Mouse (Mus musculus): Measurements from ENCODE around the gene Taf1b.

Taf1b gene

DNA sequence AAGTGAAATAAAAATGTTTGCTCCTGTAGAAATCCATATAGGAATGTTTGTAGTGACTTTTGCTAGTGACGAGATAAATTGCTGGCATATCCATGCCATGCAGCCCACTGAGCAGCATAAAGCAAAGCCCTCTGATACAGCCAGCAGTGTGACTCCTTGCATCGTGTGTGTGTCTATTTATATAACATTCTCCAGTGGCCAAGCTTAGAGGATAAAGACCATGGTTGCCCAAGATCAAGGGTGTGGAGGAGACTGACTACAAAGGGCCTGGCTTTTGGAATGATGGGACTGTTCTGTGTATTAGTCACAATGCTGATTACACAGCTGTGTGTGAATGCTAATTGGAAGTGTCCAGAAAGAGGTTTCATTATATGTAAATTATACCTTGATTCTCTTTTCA, 54.4 kb downstream of the Taf1b start:
- no peak for DNase-seq (ENCODE audit: low read depth, low spot score)

GRCm38 (mm10) chr12:24555976-24556375, 57.8 kb downstream of the Taf1b start:
- DNase-seq (ENCODE audit: low read depth, low spot score): no peak

DNA sequence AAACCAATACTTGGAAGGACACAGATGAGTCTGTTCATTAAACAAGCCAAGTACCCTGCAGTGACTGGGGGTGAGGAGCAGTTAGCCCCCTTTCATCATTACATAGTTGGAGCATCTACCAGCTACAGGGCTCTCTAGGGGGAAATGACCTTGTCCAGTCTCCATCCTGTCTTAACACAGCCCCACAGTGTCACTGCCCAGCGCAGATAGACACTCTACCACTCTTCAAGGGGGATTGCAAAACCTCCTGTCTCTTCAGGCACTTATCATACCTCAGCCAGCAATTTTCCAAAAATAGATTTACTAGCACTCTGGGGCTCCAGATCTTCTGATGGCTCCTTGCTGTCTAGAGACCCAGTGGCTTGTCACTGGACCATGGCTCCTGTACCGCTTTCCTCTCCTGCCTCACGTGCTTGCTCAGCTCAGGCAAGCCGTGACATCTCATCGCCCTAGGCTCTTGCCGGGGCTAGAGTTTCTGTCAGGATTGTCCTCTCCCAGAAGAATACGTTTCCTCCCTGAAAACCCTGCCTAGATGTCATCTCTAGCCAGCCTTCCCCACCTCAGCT, 65.3 kb downstream of the Taf1b start:
- DNase-seq (ENCODE audit: low read depth, low spot score): no peak

DNA sequence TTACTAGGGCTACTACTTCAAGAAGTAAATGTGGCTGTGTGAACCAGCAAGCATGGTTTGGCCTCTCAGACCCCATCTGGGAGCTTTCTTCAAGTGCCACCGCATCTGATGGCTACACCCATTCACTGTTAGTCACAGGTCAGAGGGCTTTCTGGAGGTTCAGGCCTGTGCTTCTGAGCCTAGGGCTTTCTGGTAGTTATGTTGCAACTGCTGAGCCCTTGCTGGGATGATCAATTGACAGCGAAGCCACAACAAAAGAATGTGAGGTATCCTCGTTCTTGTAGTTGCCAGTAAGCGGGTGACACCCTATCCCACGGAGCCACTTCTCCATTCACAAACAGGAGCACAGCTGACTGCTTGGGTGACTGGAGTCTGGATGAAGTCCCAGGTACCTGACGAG, 67.2 kb downstream of the Taf1b start:
- no peak for DNase-seq (ENCODE audit: low read depth, low spot score)

- DNase-seq (ENCODE audit: low read depth, low spot score): no peak
Measured at GRCm38 (mm10) chr12:24567606-24568005, 69.4 kb downstream of the Taf1b start.

DNA sequence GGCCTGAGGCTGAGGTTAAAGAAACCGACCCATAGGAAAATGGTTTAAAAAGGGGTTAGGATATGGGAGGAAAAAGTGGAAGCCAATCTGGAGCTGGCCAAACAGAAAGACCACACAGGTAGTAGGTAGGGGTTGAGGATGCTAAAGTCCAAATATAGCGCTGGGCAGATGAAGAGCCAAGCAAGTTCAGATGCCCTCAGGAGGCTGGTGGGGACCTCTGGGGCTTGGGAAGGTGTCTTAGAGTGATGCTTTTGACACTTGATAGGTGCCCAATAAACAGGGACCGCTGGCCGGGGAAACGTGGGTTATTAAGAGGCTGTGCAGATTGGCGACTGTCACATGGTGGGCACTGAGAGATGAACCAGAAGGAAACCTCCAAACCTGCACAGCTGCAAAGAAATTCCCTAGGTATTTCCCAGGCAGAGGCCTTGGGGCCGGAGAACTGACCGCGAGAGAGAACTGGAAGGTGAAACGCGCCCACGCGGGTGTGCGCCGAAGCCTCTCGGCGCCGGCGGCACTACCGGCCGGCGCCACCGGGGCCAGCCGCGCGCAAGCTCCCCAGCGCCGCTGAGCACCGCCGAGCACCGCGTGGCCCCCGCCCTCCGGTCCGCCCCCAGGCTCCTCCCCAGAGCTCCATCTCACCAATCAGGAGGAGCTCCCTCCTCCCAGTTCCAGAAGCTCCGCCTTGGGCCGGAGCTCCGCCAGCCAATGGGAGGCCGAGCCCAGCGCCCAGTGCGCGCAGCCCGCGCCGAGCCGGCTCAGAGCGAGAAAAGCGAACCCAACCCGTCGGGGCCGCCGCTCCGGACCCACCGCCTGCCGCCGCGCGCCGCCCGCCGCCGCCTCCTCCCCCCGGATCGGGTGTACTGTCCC, 73.6 kb downstream of the Taf1b start, which contains the start of gene Grhl1:
Grhl1 (plus strand) TSS at position 761 of the 870 bp plus-strand sequence.
- DNase-seq (ENCODE audit: low read depth, low spot score): peak; percentile 92

DNA sequence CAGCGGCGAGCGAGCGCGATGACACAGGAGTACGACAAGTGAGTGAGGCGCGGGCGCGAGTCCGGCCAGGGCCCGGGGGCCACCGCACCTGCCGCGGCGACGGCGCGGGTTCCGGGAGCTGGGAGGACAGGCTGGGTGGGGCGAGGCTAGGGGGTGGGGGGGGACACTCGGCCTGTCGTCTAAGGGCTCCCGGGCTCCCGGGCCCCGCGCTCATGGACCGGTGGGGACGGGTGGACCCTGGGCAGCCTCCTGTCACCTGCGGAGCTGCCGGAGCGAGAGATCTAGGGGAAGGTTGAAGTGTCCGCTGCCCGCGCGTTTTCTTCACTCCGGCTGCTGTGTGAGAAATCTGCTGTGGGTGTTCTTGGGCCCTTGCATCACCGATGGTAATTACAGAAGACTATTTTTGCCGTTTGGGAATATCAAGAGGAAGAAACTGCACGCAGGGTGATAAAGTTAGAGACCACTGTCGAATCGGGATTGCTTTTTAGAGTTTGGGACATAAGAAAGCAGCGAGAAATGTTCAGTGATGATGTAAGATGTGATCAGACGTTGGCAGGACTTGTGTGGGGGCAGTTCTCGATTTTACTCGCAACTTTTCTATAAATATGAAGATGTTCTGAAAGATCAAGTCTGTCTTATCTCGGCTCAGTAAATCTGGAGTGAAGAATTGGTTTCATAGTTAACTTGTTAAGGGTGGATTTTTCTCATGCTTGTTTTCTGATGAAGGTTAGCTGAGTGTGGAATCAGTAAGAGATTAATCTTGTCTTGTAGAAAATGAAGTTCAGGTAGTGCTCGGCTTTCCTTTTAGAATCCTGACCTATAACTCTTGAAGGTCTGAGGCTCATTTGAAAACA, 74.5 kb downstream of the Taf1b start:
- DNase-seq (ENCODE audit: low read depth, low spot score): no peak

DNA sequence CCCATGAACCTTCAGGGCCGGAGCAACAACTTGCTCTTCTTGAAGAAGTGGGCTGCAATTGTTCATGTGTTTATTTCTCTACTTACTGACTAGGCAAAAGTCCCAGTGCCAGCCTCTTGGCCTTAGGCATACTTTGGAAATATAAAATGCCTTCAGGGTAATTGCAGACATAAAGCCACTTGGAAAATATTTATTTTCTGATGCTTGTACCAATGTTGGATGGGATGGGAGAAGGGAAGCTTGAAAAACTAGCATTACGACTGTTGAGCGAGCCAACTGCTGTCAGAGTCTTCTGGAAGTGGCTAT, 75.1 kb downstream of the Taf1b start:
- DNase-seq (ENCODE audit: low read depth, low spot score): no peak

DNA sequence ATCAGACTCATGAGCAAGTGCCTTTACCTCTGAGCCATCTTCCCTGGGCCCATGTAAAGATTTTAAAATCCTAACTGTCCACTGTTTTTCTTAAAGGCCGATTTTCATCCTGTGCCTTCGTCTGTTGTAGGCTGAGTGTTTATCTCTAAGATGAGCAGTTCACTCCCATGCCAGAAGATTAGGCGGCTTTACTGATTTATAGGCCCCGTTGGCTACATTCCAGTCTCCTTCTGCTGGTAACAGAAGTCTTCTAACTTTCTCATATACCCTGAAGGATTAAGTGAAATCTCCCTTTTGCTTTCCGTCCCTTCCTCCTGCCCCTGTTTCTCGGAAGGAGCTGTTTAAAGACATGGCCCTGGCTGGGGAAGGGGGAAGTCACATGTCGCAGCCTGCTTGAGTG, 76.7 kb downstream of the Taf1b start:
- no peak for DNase-seq (ENCODE audit: low read depth, low spot score)

GRCm38 (mm10) chr12:24580452-24580851, 82.3 kb downstream of the Taf1b start:
- no peak for DNase-seq (ENCODE audit: low read depth, low spot score)

- no peak for DNase-seq (ENCODE audit: low read depth, low spot score)
Measured at GRCm38 (mm10) chr12:24580996-24581683, 83.0 kb downstream of the Taf1b start.

DNA sequence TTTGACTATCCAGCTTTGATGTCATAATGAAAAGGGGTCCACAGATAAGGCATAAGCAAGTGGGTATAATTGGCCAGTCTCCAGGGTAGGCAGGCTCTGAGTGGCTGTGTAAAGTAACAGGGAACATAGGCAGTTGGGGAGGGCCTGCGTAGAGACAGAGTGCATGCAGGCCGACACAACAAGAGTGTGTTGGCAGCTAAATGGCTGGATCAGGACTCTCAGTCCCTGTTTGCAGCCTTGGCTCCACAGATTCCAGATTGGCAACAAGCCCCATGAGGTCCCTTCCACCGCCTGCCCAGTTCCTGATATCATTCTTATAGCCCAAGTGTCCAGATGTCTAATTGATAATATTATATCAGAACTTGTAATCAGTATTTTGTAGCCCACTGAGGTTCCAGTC, 85.5 kb downstream of the Taf1b start:
- no peak for DNase-seq (ENCODE audit: low read depth, low spot score)

DNA sequence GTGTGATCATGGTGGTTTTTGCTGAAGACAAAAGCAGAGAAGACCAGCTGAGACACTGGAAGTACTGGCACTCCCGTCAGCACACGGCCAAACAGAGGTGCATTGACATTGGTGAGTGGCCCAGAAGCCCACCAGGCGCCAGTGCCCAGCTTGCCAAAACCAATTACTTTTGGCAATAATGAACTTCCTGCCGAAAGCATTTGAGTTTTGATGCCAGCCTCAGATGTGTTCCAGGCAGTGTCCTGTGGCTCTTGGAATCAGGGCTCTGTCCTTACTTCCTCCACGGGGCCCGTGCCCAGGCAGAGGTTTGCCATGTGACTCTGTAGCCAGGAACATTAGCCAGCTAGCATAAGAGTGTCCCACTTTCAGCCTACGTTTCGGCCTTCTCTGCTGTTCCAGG, 86.7 kb downstream of the Taf1b start:
- no peak for DNase-seq (ENCODE audit: low read depth, low spot score)

DNA sequence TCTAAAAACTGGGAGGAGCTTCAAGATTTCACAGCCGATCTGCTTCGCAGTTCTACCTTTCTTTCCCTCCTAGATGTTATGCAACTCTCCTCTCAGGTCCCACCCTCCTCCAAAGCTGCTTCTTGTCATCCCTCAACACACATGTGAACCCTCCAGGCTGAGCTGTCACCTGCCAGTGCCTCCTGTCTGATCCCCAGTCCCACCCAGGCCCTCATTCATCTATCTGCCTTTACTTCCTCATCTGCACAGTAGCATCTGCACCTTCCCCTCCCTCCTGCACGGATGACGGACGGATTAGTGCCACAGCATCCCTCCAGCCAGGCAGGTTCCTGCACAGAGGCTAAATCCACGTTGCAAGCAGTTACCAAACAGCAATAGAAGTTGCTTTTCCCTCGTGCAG, 88.0 kb downstream of the Taf1b start:
- DNase-seq (ENCODE audit: low read depth, low spot score): no peak

DNA sequence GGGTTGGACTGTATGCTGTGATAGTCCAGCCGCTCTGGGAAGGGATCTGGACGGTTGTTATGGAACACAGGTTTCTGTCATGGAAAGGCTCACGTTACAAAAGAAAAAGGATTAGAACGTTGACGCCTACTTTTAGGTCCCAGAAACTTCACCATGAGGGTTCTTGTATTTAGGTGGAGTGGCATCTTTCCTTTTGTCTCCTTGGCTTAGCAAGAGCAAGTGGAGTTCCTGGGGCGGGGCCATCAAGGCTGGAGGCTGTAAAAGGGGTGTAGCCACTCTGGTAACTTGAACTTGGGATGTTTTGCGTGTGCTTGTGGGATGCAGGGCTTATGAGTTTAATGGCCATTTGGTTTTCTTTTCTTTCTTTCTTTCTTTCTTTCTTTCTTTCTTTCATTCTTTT, 92.2 kb downstream of the Taf1b start:
- peak; percentile 73 for DNase-seq (ENCODE audit: low read depth, low spot score)

- no peak for DNase-seq (ENCODE audit: low read depth, low spot score)
Measured at GRCm38 (mm10) chr12:24592055-24592454, 93.9 kb downstream of the Taf1b start.

DNA sequence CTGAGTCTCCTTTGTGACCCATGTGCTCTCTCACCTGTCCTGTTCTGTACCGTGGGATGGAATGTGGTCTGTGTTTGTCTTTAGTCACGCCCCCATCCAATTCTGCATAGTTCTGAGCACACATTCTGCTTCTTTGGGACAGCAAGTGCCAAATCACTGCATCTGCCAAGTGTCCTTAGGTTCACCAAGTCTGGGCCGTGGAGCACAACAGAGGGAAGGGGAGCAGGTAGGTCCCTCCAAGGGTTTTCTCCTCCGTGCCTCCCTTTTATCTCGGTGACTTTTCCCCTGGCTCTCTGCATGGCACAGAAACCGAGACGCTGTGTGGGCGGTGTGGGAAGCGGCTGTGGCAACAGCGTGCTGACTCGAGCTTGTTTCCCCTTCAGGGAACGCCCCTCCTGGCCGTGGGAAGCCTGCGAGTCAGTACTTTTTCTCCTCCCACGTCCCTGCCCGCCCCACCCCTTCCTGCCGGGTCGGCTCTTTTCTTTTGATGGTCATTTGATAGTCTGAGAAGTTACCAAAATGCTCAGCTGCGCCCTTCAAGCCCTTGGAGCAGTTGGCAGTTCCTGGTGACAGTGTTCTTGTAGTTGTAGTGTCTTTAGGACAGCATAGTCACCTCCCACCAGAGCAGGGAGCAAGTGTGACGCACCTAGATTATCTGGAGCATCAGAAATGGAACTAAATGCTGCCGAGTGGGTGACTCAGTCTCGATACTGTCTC, 95.0 kb downstream of the Taf1b start:
- peak; percentile 81 for DNase-seq (ENCODE audit: low read depth, low spot score)

DNA sequence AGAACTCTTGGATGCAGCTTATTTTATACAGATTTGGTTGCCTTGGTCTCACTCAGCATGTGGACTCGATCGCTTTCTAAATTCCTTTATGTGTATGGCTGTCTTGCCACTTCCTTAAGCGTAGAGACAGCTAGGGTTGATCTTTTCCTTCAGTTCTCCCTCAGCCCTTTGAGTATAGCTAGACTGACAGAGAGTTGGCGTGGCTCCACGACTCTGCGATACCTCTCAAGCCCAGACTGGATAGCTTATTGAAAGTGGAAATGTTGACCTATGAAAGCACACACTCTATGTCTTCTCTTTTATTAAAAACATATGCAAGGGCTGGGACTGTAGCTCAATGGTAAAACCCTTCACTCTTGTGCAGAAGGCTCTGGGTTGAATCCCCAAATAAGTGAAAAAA, 99.2 kb downstream of the Taf1b start:
- DNase-seq (ENCODE audit: low read depth, low spot score): no peak

DNA sequence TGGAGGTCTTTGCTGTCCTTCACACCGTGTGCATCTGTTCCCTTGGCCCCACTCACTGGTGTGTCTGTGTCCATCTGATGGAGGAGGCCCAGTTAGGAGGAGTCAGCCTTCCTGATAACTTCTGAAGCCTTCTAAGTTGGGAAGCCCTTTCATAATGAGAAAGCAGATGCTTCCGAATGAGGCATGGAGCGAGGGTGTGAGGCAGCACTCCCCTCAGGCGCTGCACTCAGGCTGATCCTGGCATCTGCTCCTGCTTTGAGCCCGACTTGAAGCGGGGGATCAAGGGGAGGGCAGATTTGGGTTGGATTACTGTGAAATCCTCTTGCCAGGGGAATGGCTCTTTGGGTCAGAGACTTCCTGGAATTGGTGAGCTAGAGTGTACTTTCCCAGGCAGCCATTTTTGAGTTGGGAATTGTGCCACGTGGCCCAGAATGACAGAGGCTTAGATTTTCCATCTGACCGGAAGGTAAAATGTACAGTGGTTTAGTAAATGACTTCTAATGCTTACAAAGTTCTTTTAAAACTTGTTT, 101.3 kb downstream of the Taf1b start:
- no peak for DNase-seq (ENCODE audit: low read depth, low spot score)

DNA sequence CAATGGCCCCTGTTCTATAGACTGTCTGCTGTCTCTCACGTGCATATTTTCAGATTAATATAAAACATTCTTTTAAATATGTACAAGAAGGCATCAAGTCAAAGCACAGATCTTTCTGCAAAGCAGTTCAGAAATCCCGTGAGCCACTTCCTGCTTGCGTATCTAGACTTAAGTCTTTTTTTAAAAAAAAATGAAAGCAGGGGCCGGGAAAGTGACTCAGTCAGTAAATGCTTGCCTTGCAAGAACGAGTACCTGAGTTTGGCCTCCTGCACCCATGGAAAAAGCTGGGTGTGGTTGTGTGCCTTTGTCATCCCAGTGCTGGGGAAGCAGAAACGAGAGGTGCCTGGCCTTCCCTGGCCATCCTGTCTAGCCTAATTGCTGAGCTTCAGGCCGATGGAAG, 101.9 kb downstream of the Taf1b start:
- DNase-seq (ENCODE audit: low read depth, low spot score): no peak

DNA sequence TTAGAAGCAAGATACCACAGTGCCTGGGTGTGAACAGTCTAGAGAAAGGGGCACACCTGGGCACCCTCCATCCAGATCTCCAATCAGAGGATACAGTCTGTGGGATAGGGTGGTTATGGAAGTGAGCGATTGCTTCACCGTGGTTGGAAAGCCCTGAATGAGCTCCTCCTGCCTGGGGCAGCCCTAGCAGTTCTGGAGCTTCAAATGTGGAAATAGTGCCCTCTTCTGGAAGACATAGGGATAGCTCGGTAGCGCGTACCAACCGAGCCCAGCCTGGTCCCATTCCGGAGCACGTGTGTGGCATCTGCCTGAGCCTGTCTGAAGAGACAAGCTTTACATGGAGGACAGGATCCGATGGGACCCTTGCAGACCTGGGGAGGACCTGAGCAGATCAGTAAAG, 102.6 kb downstream of the Taf1b start:
- DNase-seq (ENCODE audit: low read depth, low spot score): peak; percentile 83
